Mouse (Mus musculus): ENCODE data around the gene Tspan11.

Tspan11 gene

GRCm38 (mm10) chr6:127949885-127950284 lies 62.5 kb downstream of the Tspan11 start:
- no peak for TF ChIP-seq GATA4 (IDR thresholded peaks at IDR 0.05; ENCODE audit: insufficient replicate concordance, low read length)

GRCm38 (mm10) chr6:127953071-127953470 lies 65.7 kb downstream of the Tspan11 start:
- TF ChIP-seq GATA4 (IDR thresholded peaks at IDR 0.05; ENCODE audit: insufficient replicate concordance, low read length), result no peak

- TF ChIP-seq GATA4 (IDR thresholded peaks at IDR 0.05; ENCODE audit: insufficient replicate concordance, low read length), result no peak
Measured at GRCm38 (mm10) chr6:127956172-127956571, 68.8 kb downstream of the Tspan11 start.

- no peak for TF ChIP-seq GATA4 (IDR thresholded peaks at IDR 0.05; ENCODE audit: insufficient replicate concordance, low read length)
Measured at GRCm38 (mm10) chr6:127960203-127960602, 72.8 kb downstream of the Tspan11 start.

GRCm38 (mm10) chr6:127965497-127965896 lies 78.1 kb downstream of the Tspan11 start:
- no peak for TF ChIP-seq GATA4 (IDR thresholded peaks at IDR 0.05; ENCODE audit: insufficient replicate concordance, low read length)

GRCm38 (mm10) chr6:127969709-127970108 lies 82.3 kb downstream of the Tspan11 start:
- TF ChIP-seq GATA4 (IDR thresholded peaks at IDR 0.05; ENCODE audit: insufficient replicate concordance, low read length), result no peak

- TF ChIP-seq GATA4 (IDR thresholded peaks at IDR 0.05; ENCODE audit: insufficient replicate concordance, low read length), result no peak
Measured at GRCm38 (mm10) chr6:127970120-127970519, 82.7 kb downstream of the Tspan11 start.

GRCm38 (mm10) chr6:127970848-127971247 lies 83.5 kb downstream of the Tspan11 start:
- TF ChIP-seq GATA4 (IDR thresholded peaks at IDR 0.05; ENCODE audit: insufficient replicate concordance, low read length), result no peak

- no peak for TF ChIP-seq GATA4 (IDR thresholded peaks at IDR 0.05; ENCODE audit: insufficient replicate concordance, low read length)
Measured at GRCm38 (mm10) chr6:127971931-127972330, 84.5 kb downstream of the Tspan11 start.

- no peak for TF ChIP-seq GATA4 (IDR thresholded peaks at IDR 0.05; ENCODE audit: insufficient replicate concordance, low read length)
Measured at GRCm38 (mm10) chr6:127973553-127973952, 86.2 kb downstream of the Tspan11 start.

GRCm38 (mm10) chr6:127974000-127974399 lies 86.6 kb downstream of the Tspan11 start:
- no peak for TF ChIP-seq GATA4 (IDR thresholded peaks at IDR 0.05; ENCODE audit: insufficient replicate concordance, low read length)

GRCm38 (mm10) chr6:127976695-127977094 lies 89.3 kb downstream of the Tspan11 start:
- TF ChIP-seq GATA4 (IDR thresholded peaks at IDR 0.05; ENCODE audit: insufficient replicate concordance, low read length), result no peak

- TF ChIP-seq GATA4 (IDR thresholded peaks at IDR 0.05; ENCODE audit: insufficient replicate concordance, low read length), result no peak
Measured at GRCm38 (mm10) chr6:127978941-127979340, 91.6 kb downstream of the Tspan11 start.

- TF ChIP-seq GATA4 (IDR thresholded peaks at IDR 0.05; ENCODE audit: insufficient replicate concordance, low read length), result no peak
Measured at GRCm38 (mm10) chr6:127979831-127980230, 92.4 kb downstream of the Tspan11 start.

GRCm38 (mm10) chr6:127980381-127981045 lies 93.1 kb downstream of the Tspan11 start:
- no peak for TF ChIP-seq GATA4 (IDR thresholded peaks at IDR 0.05; ENCODE audit: insufficient replicate concordance, low read length)

- no peak for TF ChIP-seq GATA4 (IDR thresholded peaks at IDR 0.05; ENCODE audit: insufficient replicate concordance, low read length)
Measured at GRCm38 (mm10) chr6:127981176-127981575, 93.8 kb downstream of the Tspan11 start.

GRCm38 (mm10) chr6:127986357-127986756 lies 99.0 kb downstream of the Tspan11 start:
- TF ChIP-seq GATA4 (IDR thresholded peaks at IDR 0.05; ENCODE audit: insufficient replicate concordance, low read length), result no peak
